Mouse (Mus musculus): ENCODE results near the gene Hesx1.

GRCm38 (mm10) chr14:27019850-27020249 lies 25.6 kb downstream of the Hesx1 start:
- TF ChIP-seq CTCF (IDR thresholded peaks at IDR 0.05; ENCODE audit: borderline replicate concordance, insufficient read depth, low read length) = no peak
- TF ChIP-seq POLR2A (IDR thresholded peaks at IDR 0.05; ENCODE audit: low read depth, low read length) = no peak

Measured in embryonic fibroblast, embryonic 13.5 days (primary cell).